22 mouse cellular contexts compared by ENCODE assay signal in genomic region chr1:61414772-61415171, GRCm38 (mm10).
DNase-seq lines count a peak whose midpoint lies in the region; ATAC-seq lines count a peak whose summit lies in the region.
"Had no signal": no experiment of that assay in that cellular context is flagged by ENCODE, and none has a peak within 500 bp of the region (broad histone marks: within the 10 kb centered on the region; RNA-seq: fewer than 3 reads in every experiment).

No protein-coding gene starts in this region.

- peak overlapping the region; percentile 71; the same call in 1 of the 2 replicates for H3K27ac ChIP-seq in lung, embryonic 15.5 days
- no peak overlapping the region for H3K27ac ChIP-seq in midbrain, embryonic 15.5 days
- no peak overlapping the region for H3K27ac ChIP-seq in midbrain, embryonic 10.5 days (replicated peaks)
- no peak overlapping the region for H3K27ac ChIP-seq in hindbrain, embryonic 13.5 days
- H3K27ac ChIP-seq: embryonic facial prominence, embryonic 15.5 days; forebrain, embryonic 10.5 days; heart, embryonic 13.5 days had no signal

- H3K4me1 ChIP-seq in lung, embryonic 15.5 days, result peaks cover 18% of the 10 kb centered on the region
- H3K4me1 ChIP-seq in midbrain, embryonic 15.5 days, result peaks cover 17% of the 10 kb centered on the region
- H3K4me1 ChIP-seq in midbrain, embryonic 10.5 days, result peaks cover 3% of the 10 kb centered on the region
- H3K4me1 ChIP-seq in hindbrain, embryonic 13.5 days (replicated peaks), result peaks cover 15% of the 10 kb centered on the region

- H3K4me2 ChIP-seq in lung, embryonic 15.5 days, result no peak overlapping the region
- no peak overlapping the region for H3K4me2 ChIP-seq in midbrain, embryonic 15.5 days
- no peak overlapping the region for H3K4me2 ChIP-seq in hindbrain, embryonic 13.5 days
- H3K4me2 ChIP-seq: heart, embryonic 13.5 days had no signal

- no peak overlapping the region for H3K4me3 ChIP-seq in lung, embryonic 15.5 days
- no peak overlapping the region for H3K4me3 ChIP-seq in midbrain, embryonic 15.5 days
- no peak overlapping the region for H3K4me3 ChIP-seq in midbrain, embryonic 10.5 days
- no peak overlapping the region for H3K4me3 ChIP-seq in hindbrain, embryonic 13.5 days
- H3K4me3 ChIP-seq: embryonic facial prominence, embryonic 15.5 days; erythroblast, embryonic 14.5 days; forebrain, embryonic 10.5 days; heart, embryonic 13.5 days had no signal

- peak; percentile 25; the same call in 1 of the 2 replicates for ATAC-seq in lung, embryonic 15.5 days (ENCODE audit: borderline replicate concordance, extremely low read depth, low FRiP score, low TSS enrichment)
- ATAC-seq in midbrain, embryonic 15.5 days (replicated peaks), result 0 out of 2 replicates have a peak, but pooled peaks have one; percentile 14
- ATAC-seq in hindbrain, embryonic 13.5 days (ENCODE audit: low FRiP score), result no peak
- ATAC-seq: activated CD4-positive, CD25-positive, alpha-beta regulatory T cell, adult 4 months; hindbrain, embryonic 16.5 days; Patski had no signal

- WGBS in lung, embryonic 15.5 days, result 21% methylated on average over 2 of the region's 2 CpGs
- WGBS in midbrain, embryonic 15.5 days, result 49% methylated on average over 2 of the region's 2 CpGs
- WGBS in midbrain, embryonic 10.5 days, result 62% methylated on average over 2 of the region's 2 CpGs
- WGBS in hindbrain, embryonic 13.5 days, result 88% methylated on average over 2 of the region's 2 CpGs

- no peaks in the 10 kb centered on the region for H3K36me3 ChIP-seq in lung, embryonic 15.5 days
- no peaks in the 10 kb centered on the region for H3K36me3 ChIP-seq in midbrain, embryonic 15.5 days (replicated peaks)
- no peaks in the 10 kb centered on the region for H3K36me3 ChIP-seq in midbrain, embryonic 10.5 days
- H3K36me3 ChIP-seq in hindbrain, embryonic 13.5 days, result no peaks in the 10 kb centered on the region
- H3K36me3 ChIP-seq: embryonic facial prominence, embryonic 15.5 days; forebrain, embryonic 10.5 days; heart, embryonic 13.5 days had no signal

- no peak overlapping the region for H3K9ac ChIP-seq in lung, embryonic 15.5 days
- H3K9ac ChIP-seq in midbrain, embryonic 15.5 days, result no peak overlapping the region
- no peak overlapping the region for H3K9ac ChIP-seq in hindbrain, embryonic 13.5 days
- H3K9ac ChIP-seq: embryonic facial prominence, embryonic 15.5 days; heart, embryonic 13.5 days had no signal

- no peaks in the 10 kb centered on the region for H3K27me3 ChIP-seq in lung, embryonic 15.5 days
- no peaks in the 10 kb centered on the region for H3K27me3 ChIP-seq in midbrain, embryonic 15.5 days (replicated peaks)
- no peaks in the 10 kb centered on the region for H3K27me3 ChIP-seq in midbrain, embryonic 10.5 days (ENCODE audit: low read depth, poor library complexity, severe bottlenecking)
- H3K27me3 ChIP-seq in hindbrain, embryonic 13.5 days, result no peaks in the 10 kb centered on the region
- H3K27me3 ChIP-seq: CH12.LX; embryonic facial prominence, embryonic 15.5 days; heart, embryonic 13.5 days had no signal

- no peaks in the 10 kb centered on the region for H3K9me3 ChIP-seq in lung, embryonic 15.5 days
- no peaks in the 10 kb centered on the region for H3K9me3 ChIP-seq in midbrain, embryonic 15.5 days
- H3K9me3 ChIP-seq in midbrain, embryonic 10.5 days (replicated peaks), result no peaks in the 10 kb centered on the region
- H3K9me3 ChIP-seq in hindbrain, embryonic 13.5 days, result no peaks in the 10 kb centered on the region
- H3K9me3 ChIP-seq: embryonic facial prominence, embryonic 15.5 days; forebrain, embryonic 10.5 days; heart, embryonic 13.5 days had no signal

- no peak for DNase-seq in lung, postnatal 10 days
- no peak for DNase-seq in midbrain, embryonic 10.5 days (ENCODE audit: low spot score)
- DNase-seq in retina, embryonic 14.5 days (ENCODE audit: low spot score), result peak; percentile 8
- DNase-seq in urinary bladder, postnatal 25 days (ENCODE audit: low spot score), result no peak
- DNase-seq: adrenal gland, postnatal 25 days; cerebellum, adult 11 months; cerebellum, adult 8-10 months; cerebellum, postnatal 14 days; gastrocnemius, postnatal 36 days; heart, adult 11 months; heart, postnatal 36 days had no signal
